Mouse (Mus musculus) frontal cortex, postnatal 10 days (tissue): ENCODE results near the gene Gm14180.
"Not testable (repeated sequence)": the region's sequence is repeated elsewhere in the genome, so short reads cannot be mapped to it uniquely, and the experiment has no call there.

ENCODE experiments used
- DNase-seq, 2 experiments: peaks; one replicate each; pipeline ENCODE4 v3.0.0; 2022; ENCODE audit warnings: low spot score in 2 of 2, mixed read lengths in 1 of 2

The Gm14180 gene

DNA sequence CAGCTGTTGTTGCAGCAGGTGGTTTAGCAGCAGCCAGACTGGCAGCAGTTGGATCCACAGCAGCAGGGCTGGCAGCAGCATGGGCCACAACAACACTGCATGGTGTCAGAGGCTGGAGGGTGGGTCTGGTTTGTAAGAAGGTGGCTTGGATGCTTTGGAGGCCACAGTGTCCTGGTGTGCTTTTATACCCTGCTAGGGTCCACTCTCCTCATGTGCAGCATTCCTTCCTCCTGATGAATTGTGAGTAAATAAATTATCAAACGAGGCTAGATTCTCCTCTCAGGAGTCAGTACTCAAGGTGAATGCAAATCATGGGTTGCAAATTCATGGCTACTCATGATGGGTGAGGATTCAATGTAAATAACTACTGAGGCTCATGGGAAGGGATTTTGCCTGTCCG lies at the start of gene Gm14180:
Gm14180 (minus strand) TSS at position 101 of the 400 bp plus-strand sequence.
- DNase-seq = no peak

DNA sequence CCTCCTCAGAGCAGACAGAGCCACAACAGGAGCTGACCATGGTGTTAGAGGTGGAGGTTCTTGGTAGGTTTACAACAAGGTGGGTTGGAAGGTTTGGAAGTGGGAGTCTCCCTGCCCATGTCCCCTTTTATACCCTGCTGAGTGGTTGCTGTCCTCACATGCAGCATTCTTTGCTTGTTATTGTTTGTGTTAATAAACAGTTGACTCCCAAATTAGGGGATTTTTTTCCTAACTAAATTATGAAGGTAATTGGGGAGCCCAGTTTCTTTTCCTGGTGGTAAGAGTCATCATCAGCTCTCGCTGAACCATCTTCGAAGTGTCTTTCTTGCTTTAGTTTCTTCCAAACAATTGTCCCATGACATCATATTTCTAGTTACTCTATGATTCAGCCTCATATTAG lies 46.5 kb upstream of the Gm14180 start, which contains the start of gene Krtap4-8:
Krtap4-8 (minus strand) TSS at position 101 of the 400 bp plus-strand sequence.
- no peak for DNase-seq

DNA sequence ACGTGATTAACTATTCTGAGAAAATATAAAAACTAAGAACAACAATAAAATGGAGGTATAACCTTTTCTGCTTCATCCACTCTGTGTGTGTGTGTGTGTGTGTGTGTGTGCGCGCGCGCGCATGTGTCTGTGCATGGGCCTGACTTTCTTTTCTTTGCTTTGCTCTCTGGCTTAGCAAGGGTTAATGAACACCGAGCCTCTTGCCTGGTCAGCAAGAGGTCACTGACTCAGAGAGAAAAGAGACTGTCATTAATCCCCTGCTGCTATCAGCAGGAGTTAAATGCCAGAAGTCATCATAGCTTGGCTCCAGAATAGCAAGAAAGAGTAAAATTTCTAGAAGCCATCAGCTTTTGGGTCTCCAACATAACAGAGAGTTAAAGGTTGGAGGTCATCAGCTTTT lies 44.3 kb upstream of the Gm14180 start:
- no peak for DNase-seq

DNA sequence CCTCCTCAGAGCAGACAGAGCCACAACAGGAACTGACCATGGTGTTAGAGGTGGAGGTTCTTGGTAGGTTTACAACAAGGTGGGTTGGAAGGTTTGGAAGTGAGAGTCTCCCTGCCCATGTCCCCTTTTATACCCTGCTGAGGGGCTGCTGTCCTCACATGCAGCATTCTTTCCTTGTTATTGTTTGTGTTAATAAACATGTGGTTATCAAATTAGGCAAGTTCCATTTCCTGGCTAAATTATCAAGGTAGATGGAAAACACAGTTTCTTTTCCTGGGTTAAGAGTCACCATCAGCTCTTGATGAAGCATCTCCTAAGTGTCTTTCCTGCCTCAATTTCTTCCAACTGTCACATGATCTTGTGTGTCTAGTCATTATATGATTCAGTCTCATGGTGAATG lies 38.7 kb upstream of the Gm14180 start, which contains the start of gene Gm11595:
Gm11595 (minus strand) TSS at position 101 of the 400 bp plus-strand sequence.
- not testable (repeated sequence) for DNase-seq

DNA sequence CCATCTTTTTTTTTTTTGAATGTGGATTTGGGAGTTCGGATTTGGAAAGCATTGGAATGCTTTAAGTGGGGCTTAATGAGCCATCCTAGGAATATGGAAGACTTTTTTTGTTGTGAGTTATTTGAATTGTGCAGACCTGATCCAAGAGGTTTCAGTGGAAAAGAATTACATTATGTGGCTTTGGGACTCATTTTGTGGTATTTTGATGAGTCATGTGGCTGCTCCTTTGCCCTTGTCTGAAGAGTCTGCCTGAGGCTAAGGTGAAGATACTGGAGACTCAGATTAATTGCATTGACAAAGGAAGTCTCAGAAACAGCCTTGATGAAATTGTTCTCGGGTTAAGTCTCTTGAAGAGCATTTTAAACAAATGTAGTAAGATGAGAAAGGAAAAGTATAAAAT lies 34.3 kb upstream of the Gm14180 start:
- DNase-seq = no peak

DNA sequence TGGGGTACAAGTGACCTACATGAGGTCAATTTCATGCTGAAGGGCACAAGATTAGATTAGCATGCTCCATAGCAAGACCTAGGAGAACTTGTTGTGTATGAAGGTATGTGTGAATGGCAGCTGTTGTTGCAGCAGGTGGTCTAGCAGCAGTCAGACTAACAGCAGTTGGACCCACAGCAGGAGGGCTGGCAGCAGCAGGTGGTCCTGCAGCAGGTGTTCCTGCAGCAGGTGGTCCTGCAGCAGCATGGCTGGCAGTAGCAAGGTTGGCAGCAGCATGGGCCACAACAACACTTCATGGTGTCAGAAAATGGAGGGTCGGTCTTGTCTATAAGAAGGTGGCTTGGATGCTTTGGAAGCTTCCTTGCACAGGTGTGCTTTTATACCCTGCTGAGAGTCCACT lies 24.8 kb upstream of the Gm14180 start:
- DNase-seq = no peak

DNA sequence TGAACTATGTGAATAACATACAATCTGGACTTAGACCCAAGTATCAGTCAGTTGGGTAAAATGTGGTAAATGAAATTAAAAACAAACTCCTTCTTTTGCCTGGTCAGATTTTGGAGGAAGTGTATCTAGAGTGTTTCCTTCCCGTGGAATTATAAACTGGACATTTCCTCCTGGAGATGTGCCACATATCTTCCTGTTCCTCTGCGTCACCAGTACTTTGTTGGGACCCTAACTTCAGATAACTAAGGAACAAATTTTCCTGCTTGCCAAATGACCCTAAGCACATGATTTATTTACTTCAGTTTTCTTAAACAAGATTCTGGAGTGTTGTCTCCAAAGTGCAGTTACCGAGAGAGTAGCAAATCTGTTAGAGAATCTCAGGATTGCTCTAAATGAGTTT lies 9.9 kb upstream of the Gm14180 start:
- DNase-seq = no peak

DNA sequence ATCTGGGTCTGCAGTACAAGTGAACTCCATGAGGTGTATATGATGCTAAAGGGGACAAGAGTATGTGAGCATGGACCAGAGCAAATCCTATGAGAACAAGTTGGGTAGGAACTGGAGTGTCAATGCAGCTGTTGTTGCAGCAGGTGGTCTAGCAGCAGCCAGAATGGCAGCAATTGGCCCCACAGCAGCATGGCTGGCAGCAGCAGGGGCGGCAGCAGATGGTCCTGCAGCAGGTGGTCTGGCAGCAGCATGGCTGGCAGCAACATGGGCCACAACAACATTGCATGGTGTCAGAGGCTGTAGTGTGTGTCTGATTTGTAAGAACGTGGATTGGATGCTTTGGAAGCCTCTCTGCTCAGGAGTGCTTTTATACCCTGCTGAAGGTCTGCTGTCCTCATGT lies 10.0 kb downstream of the Gm14180 start:
- DNase-seq = no peak

DNA sequence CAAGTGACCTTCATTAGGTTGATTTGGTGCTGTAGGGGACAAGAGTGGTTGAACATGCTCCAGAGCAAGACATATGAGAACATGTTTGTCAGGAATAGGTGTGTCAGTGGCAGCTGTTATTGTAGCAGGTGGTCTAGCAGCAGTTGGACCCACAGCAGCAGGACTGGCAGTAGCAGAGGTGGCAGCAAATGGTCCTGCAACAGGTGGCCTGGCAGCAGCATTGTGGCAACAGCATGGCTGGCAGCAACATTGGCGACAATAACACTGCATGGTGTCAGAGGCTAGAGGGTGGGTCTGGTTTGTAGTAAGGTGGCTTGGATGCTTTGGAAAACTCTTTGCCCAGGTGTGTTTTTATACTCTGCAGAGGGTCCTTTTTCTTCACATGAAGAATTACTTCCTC lies 15.3 kb downstream of the Gm14180 start:
- DNase-seq = no peak

DNA sequence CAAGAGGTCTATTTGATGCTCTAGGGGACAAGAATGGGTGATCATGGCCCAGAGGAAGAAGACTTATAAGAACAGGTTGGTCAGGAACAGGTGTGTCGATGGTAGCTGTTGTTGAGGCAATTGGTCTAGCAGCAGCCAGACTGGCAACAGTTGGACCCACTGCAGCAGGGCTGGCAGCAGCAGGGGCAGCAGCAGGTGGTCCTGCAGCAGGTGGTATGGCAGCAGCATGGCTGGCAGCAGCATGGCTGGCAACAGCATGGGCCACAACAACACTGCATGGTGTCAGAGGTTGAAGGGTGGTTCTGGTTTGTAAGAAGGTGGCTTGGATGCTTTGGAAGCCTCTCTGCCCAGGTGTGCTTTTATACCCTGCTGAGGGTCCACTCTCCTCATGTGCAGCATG lies 43.6 kb downstream of the Gm14180 start, which contains the start of gene Gm14190:
Gm14190 (minus strand) TSS at position 278 of the 400 bp plus-strand sequence.
- DNase-seq = no peak

DNA sequence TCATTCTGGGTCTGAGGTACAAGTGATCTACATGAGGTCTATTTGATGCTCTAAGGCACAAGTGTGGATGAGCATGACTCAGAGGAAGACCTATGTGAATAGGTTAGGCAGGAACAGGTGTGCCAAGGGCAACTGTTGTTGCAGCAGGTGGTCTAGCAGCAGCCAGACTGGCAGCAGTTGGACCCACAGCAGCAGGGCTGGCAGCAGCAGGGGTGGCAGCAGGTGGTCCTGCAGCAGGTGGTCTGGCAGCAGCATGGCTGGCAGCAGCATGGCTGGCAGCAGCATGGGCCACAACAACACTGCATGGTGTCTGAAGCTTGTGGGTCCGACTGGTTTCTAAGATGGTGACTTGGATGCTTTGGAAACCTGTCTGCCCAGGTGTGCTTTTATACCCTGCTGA lies 48.9 kb downstream of the Gm14180 start:
- DNase-seq = not testable (repeated sequence)
